Mouse (Mus musculus) ES-Bruce4 (cell line): Measurements from ENCODE around the gene Gjb4. TPM values are rescaled to one million over a fixed set of nuclear protein-coding genes. Genes with fewer than 3 reads are reported as not detected.

Source experiments
- H3K27ac ChIP-seq: 2 replicates; pipeline ENCODE4 v1.5.1; 2012; ENCODE audit warnings: low read length, inconsistent platforms; ENCODE audit not compliant: insufficient read depth
- H3K27me3 ChIP-seq: 2 replicates; pipeline ENCODE4 v1.6.1; 2012; ENCODE audit warnings: mild to moderate bottlenecking, low read length, inconsistent platforms; ENCODE audit not compliant: control insufficient read depth, poor library complexity, insufficient read depth, severe bottlenecking
- H3K36me3 ChIP-seq: 2 replicates; pipeline ENCODE4 v1.6.1; 2012; ENCODE audit warnings: inconsistent platforms, mild to moderate bottlenecking, low read length, moderate library complexity; ENCODE audit not compliant: control insufficient read depth, poor library complexity, insufficient read depth, severe bottlenecking
- H3K4me1 ChIP-seq: one replicate; pipeline ENCODE4 v1.8.1; 2011; ENCODE audit warnings: low read length; ENCODE audit not compliant: control insufficient read depth, insufficient read depth
- H3K4me3 ChIP-seq: 2 replicates; pipeline ENCODE4 v1.5.1; 2011; ENCODE audit warnings: low read depth, mild to moderate bottlenecking, low read length
- H3K9ac ChIP-seq: 2 replicates; pipeline ENCODE4 v1.6.1; 2012; ENCODE audit warnings: low read depth, mild to moderate bottlenecking, inconsistent platforms; ENCODE audit not compliant: poor library complexity, severe bottlenecking
- H3K9me3 ChIP-seq: replicated peaks from 2 replicates; pipeline ENCODE4 v1.6.1; 2012; ENCODE audit warnings: mild to moderate bottlenecking, low read length, inconsistent platforms; ENCODE audit not compliant: control insufficient read depth, poor library complexity, insufficient read depth, severe bottlenecking
- CTCF ChIP-seq: IDR thresholded peaks from one replicate; pipeline ENCODE4 v1.8.1; 2011; ENCODE audit warnings: low read depth, low read length
- EP300 ChIP-seq: IDR thresholded peaks from 2 replicates; pipeline ENCODE4 v1.6.1; 2011; ENCODE audit warnings: low read depth, low read length; ENCODE audit not compliant: insufficient read depth
- POLR2A ChIP-seq: IDR thresholded peaks from one replicate; pipeline ENCODE4 v1.8.1; 2011; ENCODE audit warnings: low read length; ENCODE audit not compliant: insufficient read depth
- polyA plus RNA-seq: library from polyadenylated mRNA; stranded (reverse); fragments of >200 nt; gene quantifications from 2 replicates; pipeline ENCODE4 v1.2.4, GENCODE M21; 2011; ENCODE audit warnings: low read depth; ENCODE audit not compliant: missing spikeins, insufficient read depth, insufficient read length

Gene Gjb4
- polyA plus RNA-seq, 1 experiment: 2.1 TPM

- Histone ChIP-seq H3K36me3 (no peaks in the 10 kb centered on the region), H3K4me1 (peaks cover 13% of the 10 kb centered on the region), H3K9ac (peak overlapping the region; percentile 4; the same call in 1 of the 2 replicates), H3K27me3 (no peaks in the 10 kb centered on the region), H3K27ac (no peak overlapping the region), H3K9me3 (no peaks in the 10 kb centered on the region), H3K4me3 (peak overlapping the region; percentile 9; the same call in 1 of the 2 replicates)
- peak; percentile 97 for TF ChIP-seq CTCF
- no peak for TF ChIP-seq EP300
Measured at GRCm38 (mm10) chr4:127368379-127368973, 14.6 kb upstream of the Gjb4 start.

GRCm38 (mm10) chr4:127365834-127366233, 12.0 kb upstream of the Gjb4 start:
- no peaks in the 10 kb centered on the region for H3K36me3 ChIP-seq
- H3K27ac ChIP-seq: peak overlapping the region; percentile 82
- H3K9ac ChIP-seq: peak overlapping the region; percentile 52; the same call in 1 of the 2 replicates
- TF ChIP-seq CTCF: no peak
- TF ChIP-seq POLR2A: no peak
- TF ChIP-seq EP300: no peak
- H3K4me1 ChIP-seq: peaks cover 16% of the 10 kb centered on the region
- H3K9me3 ChIP-seq: no peaks in the 10 kb centered on the region
- H3K27me3 ChIP-seq: no peaks in the 10 kb centered on the region
- H3K4me3 ChIP-seq: no peak overlapping the region

DNA sequence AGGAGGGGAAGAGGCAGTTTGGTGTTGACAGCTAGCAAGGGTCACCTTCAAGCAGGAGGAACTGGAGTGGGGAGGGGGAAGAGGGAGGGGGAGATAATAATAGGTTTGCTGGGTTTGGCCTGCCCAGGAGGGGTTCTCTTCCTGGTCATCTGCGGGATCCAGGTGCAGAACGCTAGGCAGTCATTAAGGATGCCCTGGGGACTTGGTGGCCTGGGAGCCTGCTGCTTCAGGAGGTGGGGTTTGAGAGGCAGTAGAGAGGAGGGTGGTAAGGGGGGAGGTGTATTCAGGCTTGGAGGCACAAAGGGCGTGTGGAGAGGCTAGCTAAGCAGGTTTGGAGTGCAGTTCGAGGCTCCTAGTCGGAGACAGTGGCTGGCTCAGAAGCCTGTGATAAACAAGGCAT, 11.6 kb upstream of the Gjb4 start:
- Histone ChIP-seq H3K4me3 (peak overlapping the region; percentile 49), H3K27ac (peak overlapping the region; percentile 82), H3K9ac (0 out of 2 replicates have a peak overlapping the region, but pooled peaks have one; percentile 52), H3K4me1 (peaks cover 16% of the 10 kb centered on the region), H3K36me3 (no peaks in the 10 kb centered on the region), H3K9me3 (no peaks in the 10 kb centered on the region), H3K27me3 (no peaks in the 10 kb centered on the region)
- TF ChIP-seq EP300 (peak; percentile 100), CTCF (no peak)

- H3K9me3 ChIP-seq: no peaks in the 10 kb centered on the region
- no peaks in the 10 kb centered on the region for H3K36me3 ChIP-seq
- peak overlapping the region; percentile 66 for H3K27ac ChIP-seq
- H3K9ac ChIP-seq: peak overlapping the region; percentile 4; the same call in 1 of the 2 replicates
- peaks cover 23% of the 10 kb centered on the region for H3K4me1 ChIP-seq
- H3K27me3 ChIP-seq: no peaks in the 10 kb centered on the region
- H3K4me3 ChIP-seq: no peak overlapping the region; the same call in 1 of the 2 replicates
- no peak for TF ChIP-seq POLR2A
- no peak for TF ChIP-seq CTCF
- peak; percentile 85 for TF ChIP-seq EP300
Measured at GRCm38 (mm10) chr4:127364431-127364830, 10.6 kb upstream of the Gjb4 start.

DNA sequence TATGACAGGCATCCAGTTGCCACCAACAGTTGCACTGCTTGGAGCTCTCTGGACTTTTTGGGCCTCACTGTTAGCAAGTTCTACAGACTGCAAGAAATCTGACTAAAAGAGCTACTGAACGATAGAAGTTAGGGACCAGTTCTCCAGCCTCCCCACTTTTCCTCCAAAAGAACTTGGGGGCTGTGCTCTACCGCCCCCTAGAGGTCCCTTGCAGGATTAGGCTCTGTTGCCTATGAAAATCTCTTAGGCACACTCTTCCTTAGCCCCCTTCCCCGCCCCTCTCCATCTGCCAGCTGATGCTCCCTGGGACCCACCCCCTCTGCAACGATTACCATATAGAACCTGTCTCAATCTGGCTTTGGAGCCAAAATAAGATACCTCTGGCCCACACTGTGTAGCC, 9.4 kb upstream of the Gjb4 start:
- peak; percentile 73 for TF ChIP-seq CTCF
- no peak for TF ChIP-seq EP300
- Histone ChIP-seq H3K9me3 (no peaks in the 10 kb centered on the region), H3K36me3 (no peaks in the 10 kb centered on the region), H3K9ac (no peak overlapping the region), H3K4me1 (peaks cover 27% of the 10 kb centered on the region), H3K27me3 (no peaks in the 10 kb centered on the region), H3K4me3 (no peak overlapping the region), H3K27ac (0 out of 2 replicates have a peak overlapping the region, but pooled peaks have one; percentile 6)

- Histone ChIP-seq H3K4me3 (no peak overlapping the region), H3K27me3 (no peaks in the 10 kb centered on the region), H3K36me3 (no peaks in the 10 kb centered on the region), H3K9me3 (no peaks in the 10 kb centered on the region), H3K9ac (no peak overlapping the region), H3K4me1 (peaks cover 27% of the 10 kb centered on the region), H3K27ac (no peak overlapping the region)
- no peak for TF ChIP-seq CTCF
Measured at GRCm38 (mm10) chr4:127362520-127362919, 8.6 kb upstream of the Gjb4 start.
